Mouse (Mus musculus) gastrocnemius, adult 2 months (tissue): ENCODE measurements around the gene Gast. TPM values are rescaled to one million over a fixed set of nuclear protein-coding genes. Genes with fewer than 3 reads are reported as not detected.
"Not testable (repeated sequence)": the region's sequence is repeated elsewhere in the genome, so short reads cannot be mapped to it uniquely, and the experiment has no call there.

Experiments used
- DNase-seq: peaks from one replicate; pipeline ENCODE4 v3.0.0; 2022
- H3K27ac ChIP-seq: fragments of 200-600 bp; 2 replicates; pipeline ENCODE4 v1.8.1; 2022; ENCODE audit warnings: mild to moderate bottlenecking
- H3K4me3 ChIP-seq: fragments of 200-600 bp; 2 replicates; pipeline ENCODE4 v1.8.1; 2022; ENCODE audit warnings: mild to moderate bottlenecking, moderate library complexity
- CTCF ChIP-seq: fragments of 200-600 bp; IDR thresholded peaks from 2 replicates; pipeline ENCODE4 v1.8.1; 2022; ENCODE audit warnings: antibody characterized with exemption, mild to moderate bottlenecking, moderate library complexity
- intact Hi-C: fragments of 180-260 bp; cut with DNase I; formaldehyde crosslinking; loops from one replicate; pipeline ENCODE4 v1.15.1; 2025
- total RNA-seq, 2 experiments: library from RNA; stranded (reverse); gene quantifications; 2 replicates each; pipeline ENCODE4 v1.2.3; 2021

Gast gene
- total RNA-seq, 2 experiments from 2014 or later = not detected

GRCm38 (mm10) chr11:100311656-100312055 is 22.6 kb upstream of the Gast start:
- intact Hi-C loops = no loop called here
- TF ChIP-seq CTCF = no peak
- Histone ChIP-seq H3K4me3 (no peak overlapping the region), H3K27ac (peak overlapping the region; percentile 35; the same call in 1 of the 2 replicates)
- no peak for DNase-seq

- intact Hi-C loops = no loop called here
- DNase-seq = peak; percentile 44
- Histone ChIP-seq H3K27ac (peak overlapping the region; percentile 35; the same call in 1 of the 2 replicates), H3K4me3 (no peak overlapping the region)
- no peak for TF ChIP-seq CTCF
These were observed 22.0 kb upstream of the Gast start for GRCm38 (mm10) chr11:100312096-100312679.

GRCm38 (mm10) chr11:100313424-100313823 is 20.8 kb upstream of the Gast start:
- Histone ChIP-seq H3K27ac (no peak overlapping the region), H3K4me3 (no peak overlapping the region)
- intact Hi-C loops = no loop called here
- DNase-seq = no peak
- no peak for TF ChIP-seq CTCF

- Histone ChIP-seq H3K4me3 (no peak overlapping the region), H3K27ac (no peak overlapping the region)
- no peak for TF ChIP-seq CTCF
- intact Hi-C loops = no loop called here
- DNase-seq = no peak
These were observed 18.8 kb upstream of the Gast start for GRCm38 (mm10) chr11:100315439-100315838.

GRCm38 (mm10) chr11:100317826-100318380 is 16.3 kb upstream of the Gast start:
- no peak for DNase-seq
- Histone ChIP-seq H3K4me3 (no peak overlapping the region), H3K27ac (no peak overlapping the region)
- intact Hi-C loops = no loop called here
- TF ChIP-seq CTCF = no peak

- peak overlapping the region; percentile 93 for H3K27ac ChIP-seq
- peak overlapping the region; percentile 68 for H3K4me3 ChIP-seq
- intact Hi-C loops = no loop called here
- TF ChIP-seq CTCF = no peak
- peak; percentile 31 for DNase-seq
These were observed 15.4 kb upstream of the Gast start for GRCm38 (mm10) chr11:100318529-100319451.

GRCm38 (mm10) chr11:100319492-100320171 is 14.6 kb upstream of the Gast start, which contains the start of gene Eif1:
Gene Eif1 (plus strand): TSS chr11:100319885.
- TF ChIP-seq CTCF = no peak
- intact Hi-C loops = no loop called here
- H3K27ac ChIP-seq = peak within 1 kb of the TSS; percentile 100
- peak; percentile 100 for DNase-seq
- H3K4me3 ChIP-seq = peak within 1 kb of the TSS; percentile 97

GRCm38 (mm10) chr11:100320172-100320630 is 14.0 kb upstream of the Gast start:
- peak; percentile 99 for DNase-seq
- intact Hi-C loops = no loop called here
- Histone ChIP-seq H3K4me3 (peak overlapping the region; percentile 97), H3K27ac (peak overlapping the region; percentile 100)
- no peak for TF ChIP-seq CTCF

- DNase-seq, intact Hi-C loops: not testable (repeated sequence)
- H3K4me3 ChIP-seq = peak overlapping the region; percentile 97
- H3K27ac ChIP-seq = peak overlapping the region; percentile 100
These were observed 13.4 kb upstream of the Gast start for GRCm38 (mm10) chr11:100320701-100321410.

GRCm38 (mm10) chr11:100321479-100322305 is 12.5 kb upstream of the Gast start:
- DNase-seq = peak; percentile 37
- intact Hi-C loops = not testable (repeated sequence)
- peak overlapping the region; percentile 97 for H3K4me3 ChIP-seq
- H3K27ac ChIP-seq = peak overlapping the region; percentile 31
